Mouse (Mus musculus): ENCODE measurements around the gene Aurkb.
"Not testable (repeated sequence)": the region's sequence is repeated elsewhere in the genome, so short reads cannot be mapped to it uniquely, and the experiment has no call there.

Gene Aurkb

DNA sequence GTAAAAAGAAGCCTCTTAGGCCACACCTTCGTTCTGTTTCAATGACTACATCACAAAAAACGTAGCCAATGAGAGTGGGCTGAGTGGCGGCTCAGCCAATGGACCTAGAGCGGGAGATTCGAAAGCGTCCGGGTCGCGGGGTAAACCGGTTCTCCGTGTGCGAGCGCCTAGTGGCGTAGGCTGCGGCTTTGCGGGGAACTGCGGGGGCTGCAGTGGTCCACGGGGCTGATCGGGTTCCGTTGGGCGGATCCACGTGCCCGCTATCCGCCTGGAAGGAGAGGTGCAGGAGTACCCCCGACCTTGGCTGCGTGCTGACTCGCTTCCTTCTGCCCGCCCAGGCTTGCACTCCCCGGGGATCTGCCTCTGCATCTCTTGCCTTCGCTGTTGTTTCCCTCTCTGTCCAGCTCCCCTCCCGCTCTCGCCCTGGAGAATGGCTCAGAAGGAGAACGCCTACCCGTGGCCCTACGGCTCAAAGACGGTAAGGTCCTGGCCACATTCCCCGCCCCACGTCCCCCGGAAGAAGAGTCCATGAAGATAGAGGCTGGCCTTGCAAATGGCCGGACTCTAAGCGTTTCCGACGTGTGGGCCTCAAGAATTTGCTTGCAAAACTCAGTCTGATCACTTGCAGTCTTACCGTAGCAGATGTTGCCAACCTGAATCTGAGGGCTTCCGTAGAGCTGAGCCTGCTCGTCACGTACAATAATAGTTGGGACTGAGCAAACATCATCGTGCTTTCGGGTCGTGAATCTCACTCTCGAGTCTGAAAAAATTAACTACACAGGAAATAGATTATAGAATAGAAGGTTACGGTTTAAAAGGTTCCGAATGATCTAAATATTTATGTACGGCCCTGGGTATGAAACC is at the start of gene Aurkb:
Gene Aurkb, plus strand, starts transcription at position 117 of the 864 bp plus-strand sequence.
- peak in 1 of 2 experiments; percentile 56 for DNase-seq (ENCODE audit: low spot score in 2 of 2)

DNA sequence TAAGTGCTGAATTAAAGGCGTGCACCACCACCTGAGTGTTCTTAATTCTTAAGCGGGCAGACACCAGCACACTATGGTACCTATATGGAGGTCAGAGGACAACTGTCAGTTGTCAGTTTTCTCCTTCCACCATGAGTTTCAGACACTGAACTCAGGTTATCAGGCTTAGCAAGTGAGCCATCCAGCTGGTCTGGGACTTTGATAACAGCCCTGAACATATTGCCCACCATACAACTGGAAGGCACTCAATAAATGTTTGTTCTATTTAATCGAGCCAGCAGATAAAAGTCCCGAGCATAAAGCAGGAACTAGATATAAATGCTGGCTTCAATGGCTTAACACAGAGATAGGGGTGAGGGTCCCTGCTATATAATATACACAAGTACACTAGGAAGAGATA is 48.4 kb upstream of the Aurkb start:
- no peak for DNase-seq (ENCODE audit: low spot score in 2 of 2)

DNA sequence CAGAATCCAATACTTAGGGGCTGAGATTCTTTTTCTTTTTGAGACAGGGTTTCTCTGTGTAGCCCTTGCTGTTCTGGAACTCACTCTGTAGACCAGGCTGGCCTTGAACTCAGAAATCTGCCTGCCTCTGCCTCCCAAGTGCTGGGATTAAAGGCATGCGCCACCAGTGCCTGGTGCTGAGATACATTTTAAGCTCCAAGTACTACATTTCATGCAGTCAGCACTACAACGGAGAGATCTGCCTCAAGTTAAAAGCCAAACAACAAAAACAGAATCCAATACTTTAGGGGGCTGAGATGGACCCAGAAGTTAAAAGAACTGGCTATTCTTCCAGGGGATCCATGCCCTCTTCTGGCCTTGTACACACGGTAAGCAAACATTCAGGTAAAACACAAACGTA is 42.7 kb upstream of the Aurkb start:
- not testable (repeated sequence) for DNase-seq (ENCODE audit: low spot score in 2 of 2)

DNA sequence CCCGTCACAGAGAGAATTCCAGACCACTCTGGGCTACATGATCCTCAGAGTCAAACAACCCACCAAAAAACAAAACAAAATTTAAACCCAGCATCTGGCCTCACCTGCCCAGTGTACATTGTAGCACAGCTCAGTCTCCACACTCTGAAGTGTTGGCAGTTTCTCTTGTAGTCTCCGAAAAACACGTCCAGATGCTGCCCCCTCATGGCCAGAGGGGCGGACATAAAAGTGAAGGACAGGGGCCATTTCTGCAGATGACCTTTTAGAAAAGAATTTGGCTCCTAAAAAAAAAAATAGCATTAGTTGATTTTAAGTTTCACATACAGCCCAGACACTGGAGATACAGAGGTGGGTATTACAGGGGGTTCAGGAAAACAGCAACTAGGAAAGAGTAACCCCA is 41.9 kb upstream of the Aurkb start:
- DNase-seq (ENCODE audit: low spot score in 2 of 2) = no peak

DNA sequence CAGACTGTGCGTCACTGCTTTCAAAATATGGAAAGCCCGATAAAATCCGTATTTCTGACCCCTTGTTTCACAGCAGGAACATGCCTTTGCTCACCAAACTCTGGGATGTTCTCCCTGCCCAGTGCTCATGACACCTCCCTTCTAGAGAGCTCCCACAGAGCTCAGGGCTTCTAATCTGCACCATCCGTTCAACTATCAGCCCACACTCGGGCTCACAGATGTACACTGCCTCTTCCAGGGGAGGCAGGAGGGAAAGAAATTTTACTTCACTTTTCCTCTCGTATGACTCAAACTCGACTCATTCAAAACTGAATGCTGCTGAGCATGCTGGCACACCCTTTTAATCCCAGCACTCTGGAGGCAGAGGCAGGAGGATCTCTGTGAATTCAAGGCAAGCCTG is 40.3 kb upstream of the Aurkb start:
- DNase-seq (ENCODE audit: low spot score in 2 of 2) = no peak

DNA sequence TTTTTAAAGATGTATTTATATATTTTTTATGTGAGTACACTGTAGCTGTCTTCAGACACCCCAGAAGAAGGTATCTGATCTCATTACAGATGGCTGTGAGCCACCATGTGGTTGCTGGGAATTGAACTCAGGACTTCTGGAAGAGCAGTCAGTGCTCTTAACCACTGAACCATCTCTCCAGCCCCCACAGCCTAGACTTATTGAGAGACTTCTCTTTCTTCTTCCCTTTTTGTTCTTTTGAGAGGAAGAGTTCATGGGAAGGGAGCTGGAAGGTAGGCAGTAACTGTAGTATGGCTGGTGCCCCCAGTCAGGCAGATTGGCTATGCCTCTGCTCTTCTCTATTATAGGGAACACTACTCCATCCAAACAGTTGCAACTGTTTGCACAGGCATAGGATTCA is 38.9 kb upstream of the Aurkb start:
- not testable (repeated sequence) for DNase-seq (ENCODE audit: low spot score in 2 of 2)

DNA sequence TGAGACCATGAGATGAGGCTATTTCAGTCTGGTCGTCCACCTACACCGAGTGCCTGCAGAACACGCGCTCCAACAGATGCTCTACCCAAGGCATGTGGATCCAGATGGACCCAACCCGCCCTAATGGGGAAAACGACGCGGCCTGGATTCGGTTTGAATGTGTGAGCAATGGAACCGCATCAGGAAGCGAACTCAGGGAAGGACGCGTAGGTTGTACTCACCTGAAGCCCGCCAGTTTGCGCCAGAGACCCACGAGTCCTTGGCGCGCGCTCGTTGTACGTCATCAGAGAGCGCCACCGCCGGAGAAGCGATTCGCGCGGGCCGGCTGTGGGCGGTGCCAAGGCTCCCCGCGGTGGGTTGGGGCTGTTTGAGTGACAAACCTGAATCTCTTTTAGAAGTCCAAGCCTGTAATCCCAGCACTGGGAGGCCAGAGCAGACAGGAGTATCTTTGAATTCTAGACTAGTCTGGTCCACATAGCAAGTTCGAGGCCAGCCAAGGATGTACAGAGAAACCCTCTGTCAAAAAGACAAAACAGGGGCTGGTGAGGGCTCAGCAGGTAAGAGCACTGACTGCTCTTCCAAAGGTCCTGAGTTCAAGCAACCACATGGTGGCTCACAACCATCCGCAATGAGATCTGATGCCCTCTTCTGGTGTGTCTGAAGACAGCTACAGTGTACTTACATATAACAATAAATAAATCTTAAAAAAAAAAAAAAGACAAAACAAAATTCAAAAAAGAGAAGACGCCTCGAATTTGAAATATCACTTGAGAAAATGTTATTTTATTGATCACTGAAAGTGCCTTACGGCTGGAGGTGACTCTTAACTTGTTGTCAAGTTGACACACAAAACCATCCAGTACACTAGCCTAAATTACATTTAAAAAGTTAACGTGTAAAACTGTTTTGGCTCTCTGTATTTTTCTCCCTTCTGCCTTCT is 37.0 kb upstream of the Aurkb start, which contains the start of gene Pfas:
Gene Pfas, minus strand, starts transcription at position 279 of the 940 bp plus-strand sequence.
- peak; percentile 87 to 88 for DNase-seq (ENCODE audit: low spot score in 2 of 2)

DNA sequence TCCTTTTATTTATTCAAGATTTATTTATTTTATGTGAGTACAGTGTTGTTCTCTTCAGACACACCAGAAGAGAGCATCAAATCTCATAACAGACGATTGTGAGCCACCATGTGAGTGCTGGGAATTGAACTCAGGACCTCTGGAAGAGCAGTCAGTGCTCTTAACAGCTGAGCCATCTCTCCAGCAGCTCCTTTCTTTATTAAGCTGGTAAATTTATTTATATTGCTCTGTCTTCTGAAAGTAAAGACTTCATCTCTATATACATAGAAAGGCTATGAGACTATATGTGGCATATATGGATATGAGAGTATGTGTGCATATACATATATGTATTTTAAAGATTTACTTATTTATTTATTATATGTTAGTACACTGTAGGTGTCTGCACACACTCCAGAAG is 35.9 kb upstream of the Aurkb start:
- DNase-seq (ENCODE audit: low spot score in 2 of 2) = no peak

DNA sequence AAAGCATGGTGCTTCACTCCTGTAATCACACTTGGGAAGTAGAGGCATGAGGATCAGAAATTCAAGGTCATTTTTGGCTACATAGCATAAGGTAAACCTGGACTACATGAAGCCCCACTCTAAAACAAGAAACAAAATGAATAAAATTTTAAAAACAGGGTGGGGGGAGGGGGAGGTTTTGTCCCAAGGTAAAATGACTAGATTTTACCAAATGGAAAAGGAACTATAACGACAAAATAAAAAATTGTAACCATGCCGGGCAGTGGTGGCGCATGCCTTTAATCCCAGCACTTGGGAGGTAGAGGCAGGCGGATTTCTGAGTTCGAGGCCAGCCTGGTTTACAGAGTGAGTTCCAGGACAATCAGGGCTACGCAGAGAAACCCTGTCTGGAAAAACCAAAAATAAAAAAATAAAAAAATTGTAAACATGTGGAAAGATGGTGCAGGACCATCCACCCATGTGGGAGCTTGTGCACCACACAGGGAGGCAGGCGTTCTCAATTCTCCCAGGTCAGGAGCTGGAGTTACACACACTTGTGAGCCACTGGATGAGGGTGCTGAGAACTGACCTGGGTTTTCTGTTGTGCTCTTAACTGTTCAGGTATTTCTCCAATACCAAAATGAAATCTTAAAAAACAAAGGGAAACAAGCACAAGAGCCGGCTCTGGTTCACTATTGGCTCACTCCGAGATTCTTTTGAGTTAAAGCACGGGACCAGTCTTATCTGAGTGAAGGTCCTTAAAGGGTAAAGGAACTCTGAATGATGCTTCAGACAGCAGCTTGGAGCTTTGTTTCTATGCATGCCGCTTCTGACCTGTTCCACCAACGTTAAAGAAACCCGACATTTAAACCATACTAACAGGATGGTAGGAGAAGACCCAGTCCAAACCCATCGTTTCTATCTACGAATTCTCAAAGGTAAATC is 34.8 kb upstream of the Aurkb start:
- DNase-seq (ENCODE audit: low spot score in 2 of 2) = no peak

DNA sequence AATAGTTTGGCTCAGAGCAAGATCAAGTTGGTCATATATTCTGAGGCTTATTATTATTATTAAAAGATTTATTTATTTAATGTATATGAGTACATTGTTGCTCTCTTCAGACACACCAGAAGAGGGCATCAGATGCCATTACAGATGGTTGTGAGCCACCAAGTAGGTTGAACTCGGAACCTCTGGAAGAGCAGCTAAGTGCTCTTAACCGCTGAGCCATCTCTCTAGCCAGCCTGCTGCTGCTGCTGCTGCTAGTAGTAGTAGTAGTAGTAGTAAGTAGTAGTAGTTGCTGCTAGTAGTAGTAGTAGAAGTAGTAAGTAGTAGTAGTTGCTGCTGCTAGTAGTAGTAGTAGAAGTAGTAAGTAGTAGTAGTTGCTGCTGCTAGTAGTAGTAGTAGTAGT is 34.0 kb upstream of the Aurkb start:
- DNase-seq (ENCODE audit: low spot score in 2 of 2) = not testable (repeated sequence)

DNA sequence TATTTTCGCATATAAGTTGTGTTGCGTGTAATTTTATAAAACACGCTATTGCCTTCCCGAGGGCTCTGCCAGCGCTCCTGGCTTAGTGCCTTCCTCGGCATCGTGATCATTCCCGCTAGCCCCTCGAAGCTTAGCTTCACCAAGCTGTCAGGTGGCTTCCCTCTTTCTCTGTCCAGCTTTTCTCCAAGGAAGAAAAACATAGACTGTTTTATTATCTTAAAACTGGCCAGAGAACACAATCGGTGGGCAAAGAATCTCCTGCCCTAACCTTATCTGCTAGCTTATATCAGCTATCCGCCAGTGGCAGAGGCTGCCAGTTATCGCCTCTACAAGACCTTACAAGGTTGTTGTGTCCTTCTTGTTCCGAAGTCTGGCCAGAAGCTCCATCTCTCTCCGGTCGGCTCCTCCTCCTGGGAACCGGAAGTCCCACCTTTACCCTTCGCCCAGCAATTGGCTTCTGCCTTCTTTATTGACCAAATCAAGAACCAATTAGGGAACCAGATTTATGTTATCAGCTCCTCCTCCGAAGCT is 33.3 kb upstream of the Aurkb start:
- peak; percentile 59 to 71 for DNase-seq (ENCODE audit: low spot score in 2 of 2)

DNA sequence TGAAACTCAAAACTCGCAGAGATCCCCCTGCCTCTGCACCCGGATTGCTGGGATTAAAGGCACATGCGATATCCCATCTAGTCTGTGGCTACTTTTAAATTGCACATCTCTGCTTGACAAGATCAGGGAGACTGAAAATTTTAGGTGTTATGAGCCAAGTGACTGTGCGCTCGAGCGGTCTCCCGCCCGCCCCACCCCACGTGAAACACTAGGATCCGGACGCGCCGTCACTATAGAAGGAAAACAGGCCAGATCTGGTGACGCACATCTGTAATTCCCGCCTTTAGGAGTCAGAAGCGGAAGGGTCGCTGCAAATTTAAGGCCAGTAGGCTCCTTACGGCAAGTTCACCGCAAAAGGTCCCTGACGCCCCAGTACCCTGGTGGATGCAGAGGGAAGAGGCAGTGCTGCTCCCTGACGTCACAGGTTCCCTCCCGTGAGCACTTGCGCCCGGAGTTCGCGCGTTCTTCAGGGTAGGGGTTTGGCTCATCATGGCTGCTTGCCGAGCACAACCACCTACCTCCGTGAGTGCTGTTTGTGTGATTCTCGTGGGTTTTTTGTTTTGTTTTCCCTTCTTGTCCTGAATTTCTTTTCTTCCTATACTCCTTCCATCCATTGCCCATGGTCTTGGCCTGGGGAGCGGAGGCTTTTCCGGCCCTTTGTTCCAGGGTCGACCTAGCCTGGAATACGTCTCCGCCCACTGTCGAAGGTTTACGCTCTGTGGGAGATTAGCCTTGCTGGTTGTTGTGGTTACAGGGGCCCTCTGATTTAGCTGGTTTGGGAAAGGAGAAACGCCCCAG is 29.6 kb upstream of the Aurkb start, which contains the start of gene Ctc1:
Gene Ctc1, plus strand, starts transcription at position 268 of the 798 bp plus-strand sequence.
- peak; percentile 75 to 83 for DNase-seq (ENCODE audit: low spot score in 2 of 2)

DNA sequence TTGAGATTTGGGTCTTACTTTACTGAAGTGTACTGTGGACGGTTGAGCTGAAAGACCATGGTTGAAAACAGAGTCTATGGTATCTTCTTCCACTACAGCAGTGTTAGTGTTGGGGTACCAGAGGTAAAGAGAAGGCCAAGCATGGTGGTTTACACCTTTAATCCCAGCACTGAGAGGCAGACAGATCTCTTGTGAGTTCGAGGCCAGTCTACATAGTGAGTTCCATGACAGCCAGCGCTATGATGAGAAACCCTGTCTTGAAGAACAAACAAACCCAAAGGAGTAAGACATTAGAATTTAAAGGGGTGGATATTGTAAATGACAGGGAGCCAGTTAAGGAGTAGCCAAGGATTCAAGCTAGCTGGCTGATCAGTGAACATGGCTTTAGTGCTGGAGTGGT is 28.7 kb upstream of the Aurkb start:
- DNase-seq (ENCODE audit: low spot score in 2 of 2) = no peak

DNA sequence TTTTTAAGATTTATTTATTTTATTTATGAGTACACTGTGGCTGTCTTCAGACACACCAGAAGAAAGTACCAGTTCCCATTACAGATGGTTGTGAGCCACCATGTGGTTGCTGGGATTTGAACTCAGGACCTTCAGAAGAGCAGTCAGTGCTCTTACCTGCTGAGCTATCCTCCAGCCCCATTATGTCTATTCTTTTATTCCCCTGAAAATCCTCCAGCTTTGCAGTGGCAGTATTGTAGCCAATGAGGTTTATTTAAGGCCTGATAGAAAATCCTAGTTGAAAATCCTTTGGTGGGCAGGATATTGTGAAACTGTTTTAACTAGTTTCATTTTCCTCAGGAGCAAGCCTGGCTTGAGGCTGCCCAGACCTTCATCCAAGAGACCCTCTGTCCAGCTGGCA is 24.8 kb upstream of the Aurkb start:
- no peak for DNase-seq (ENCODE audit: low spot score in 2 of 2)

DNA sequence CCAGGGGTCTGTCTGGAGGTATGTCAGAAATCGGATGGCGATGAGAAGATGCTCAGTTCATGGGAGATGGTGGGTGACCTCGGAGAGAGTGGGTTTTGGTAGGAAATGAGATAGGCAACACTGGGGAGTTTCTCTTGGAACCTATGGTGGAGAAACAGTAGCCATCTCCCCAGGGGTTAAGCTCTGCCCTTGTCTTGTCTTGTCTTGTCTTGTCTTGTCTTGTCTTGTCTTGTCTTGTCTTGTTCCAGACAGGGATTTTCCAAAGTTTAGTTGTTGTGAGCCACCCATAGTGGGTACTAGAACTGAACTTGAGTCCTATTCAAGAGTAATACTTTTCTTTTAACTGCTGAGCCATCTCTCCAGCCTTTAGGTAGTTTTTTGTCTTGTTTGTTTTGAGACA is 18.9 kb upstream of the Aurkb start:
- no peak for DNase-seq (ENCODE audit: low spot score in 2 of 2)

DNA sequence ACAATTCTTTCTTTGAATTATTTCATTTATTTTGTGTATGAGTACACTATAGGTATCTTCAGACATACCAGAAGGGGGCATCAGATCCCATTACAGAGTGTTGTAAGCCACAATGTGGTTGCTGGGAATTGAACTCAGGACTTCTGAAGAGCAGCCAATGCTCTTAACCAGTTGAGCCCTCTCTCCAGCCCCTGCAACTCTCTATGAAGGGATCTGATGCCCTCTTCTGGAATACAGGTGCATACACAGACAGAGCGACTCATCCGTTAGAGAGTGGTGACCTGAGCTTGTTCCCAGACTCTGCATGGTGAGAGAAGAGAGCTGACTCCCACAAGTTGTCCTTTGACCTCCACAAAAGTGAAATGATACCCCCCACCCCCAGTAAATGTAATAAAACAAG is 16.6 kb upstream of the Aurkb start:
- no peak for DNase-seq (ENCODE audit: low spot score in 2 of 2)

DNA sequence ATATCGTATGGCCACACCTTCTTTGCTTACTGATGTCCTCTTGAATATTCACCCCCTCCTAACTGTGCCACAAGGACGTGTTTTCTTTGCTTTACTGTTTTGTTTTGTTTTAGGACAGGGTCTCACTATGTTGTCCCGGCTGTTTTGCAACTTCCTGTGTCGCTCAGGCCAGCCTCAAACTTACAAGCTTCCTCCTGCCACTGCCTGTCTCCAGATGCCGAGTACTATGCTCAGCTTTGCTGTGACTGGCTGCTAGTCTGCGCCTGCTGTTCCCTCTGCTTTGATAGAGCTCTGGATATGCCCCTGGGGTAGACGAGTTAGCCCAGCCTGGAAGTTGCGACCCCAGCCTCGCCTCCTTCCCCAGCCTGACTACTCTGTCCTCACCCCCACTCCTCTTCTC is 11.9 kb upstream of the Aurkb start:
- DNase-seq (ENCODE audit: low spot score in 2 of 2) = no peak

DNA sequence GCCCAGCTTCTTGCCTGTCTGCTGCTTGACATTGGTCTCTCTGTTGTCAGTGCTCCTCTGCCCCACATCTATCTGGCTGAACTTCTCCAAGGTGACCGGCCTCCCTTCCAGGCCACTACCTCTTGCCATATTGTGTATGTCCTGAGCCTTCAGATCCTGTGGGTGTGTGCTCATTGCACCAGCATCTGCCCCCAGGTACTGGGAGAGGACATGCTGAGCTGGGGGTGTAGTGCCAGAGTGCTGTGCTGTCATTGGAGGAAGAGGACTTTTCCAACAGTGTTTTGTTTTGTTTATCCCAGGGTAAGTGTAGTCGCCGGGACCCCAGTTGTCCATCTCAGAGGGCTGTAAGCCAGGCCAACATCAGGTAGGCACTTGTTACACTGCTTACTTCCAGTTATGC is 10.9 kb upstream of the Aurkb start:
- no peak for DNase-seq (ENCODE audit: low spot score in 2 of 2)

DNA sequence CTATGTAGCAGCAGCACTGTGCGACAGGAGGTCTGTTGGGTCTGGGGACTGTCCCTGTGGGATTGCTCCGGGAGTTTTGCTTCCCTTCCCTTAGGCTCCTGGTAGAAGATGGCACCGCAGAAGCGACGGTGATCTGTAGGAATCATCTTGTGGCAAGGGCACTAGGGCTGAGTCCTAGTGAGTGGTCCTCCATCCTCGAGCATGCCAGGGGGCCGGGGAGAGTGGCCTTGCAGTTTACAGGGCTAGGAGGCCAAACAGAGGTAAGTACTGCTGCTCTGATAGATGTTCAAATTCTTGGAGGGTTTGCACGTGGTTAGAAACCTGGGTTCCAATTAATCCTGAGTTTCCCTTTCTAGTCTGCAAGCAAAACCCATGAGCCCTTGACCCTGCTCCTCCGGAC is 10.0 kb upstream of the Aurkb start:
- no peak for DNase-seq (ENCODE audit: low spot score in 2 of 2)

DNA sequence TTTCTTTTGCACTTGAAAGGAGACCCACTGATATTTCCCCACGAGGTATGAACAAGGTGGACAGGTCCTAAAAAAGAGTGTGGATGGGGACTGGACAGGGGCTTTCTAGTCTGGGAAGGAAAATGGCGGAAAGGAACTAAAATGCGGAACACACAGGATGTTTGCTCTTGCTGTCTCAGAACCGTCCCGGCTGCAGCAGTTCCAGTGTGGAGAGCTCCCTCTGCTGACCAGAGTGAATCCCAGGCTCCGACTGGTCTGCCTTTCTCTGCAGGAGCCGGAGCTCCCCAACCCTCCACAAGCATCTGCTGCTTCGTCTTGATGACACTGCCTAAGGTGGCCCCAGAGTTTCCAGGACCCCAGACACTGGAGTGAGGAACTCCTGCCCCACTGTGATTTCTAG is 9.6 kb upstream of the Aurkb start:
- peak; percentile 74 to 82 for DNase-seq (ENCODE audit: low spot score in 2 of 2)

Measured in frontal cortex, postnatal 25 days (tissue).